Mouse (Mus musculus) MEL (cell line): Measurements from ENCODE around the gene Olfr552.

Experiments used
- CTCF ChIP-seq, 3 experiments: IDR thresholded peaks in 2 of 3; conservative IDR thresholded peaks in 1 of 3; 2 replicates each; pipeline ENCODE4 v1.5.1; 2011 to 2012; ENCODE audit warnings: low read length in 3 of 3, low read depth in 2 of 3, mild to moderate bottlenecking in 2 of 3, improper control_type of control experiment in 1 of 3, inconsistent platforms in 1 of 3, mixed read lengths in 1 of 3, moderate library complexity in 1 of 3; ENCODE audit not compliant: control insufficient read depth in 1 of 3, insufficient read depth in 1 of 3, poor library complexity in 1 of 3, severe bottlenecking in 1 of 3
- EP300 ChIP-seq, 2 experiments: IDR thresholded peaks; 2 replicates each; pipeline ENCODE4 v1.6.1; 2011; ENCODE audit warnings: improper control_type of control experiment in 2 of 2, low read length in 2 of 2, low read depth in 1 of 2, mild to moderate bottlenecking in 1 of 2
- POLR2A ChIP-seq, 2 experiments: IDR thresholded peaks; 2 replicates each; pipeline ENCODE4 v1.6.1; 2011 to 2012; ENCODE audit warnings: low read length in 2 of 2, mild to moderate bottlenecking in 2 of 2, control low read depth in 1 of 2, improper control_type of control experiment in 1 of 2, low read depth in 1 of 2, moderate library complexity in 1 of 2; ENCODE audit not compliant: control insufficient read depth in 1 of 2, insufficient read depth in 1 of 2, poor library complexity in 1 of 2
- RCOR1 ChIP-seq: IDR thresholded peaks from 2 replicates; pipeline ENCODE4 v1.6.1; 2012; ENCODE audit warnings: low read depth, mild to moderate bottlenecking, inconsistent platforms, low read length, improper control_type of control experiment
- SIN3A ChIP-seq: IDR thresholded peaks from 2 replicates; pipeline ENCODE4 v1.6.1; 2012; ENCODE audit warnings: low read length, improper control_type of control experiment, inconsistent platforms
- ZNF384 ChIP-seq: IDR thresholded peaks from 2 replicates; pipeline ENCODE4 v1.6.1; 2012; ENCODE audit warnings: low read depth, mild to moderate bottlenecking, inconsistent platforms, low read length, improper control_type of control experiment

- no peak for TF ChIP-seq CTCF (IDR thresholded peaks at IDR 0.05 in 2 of 3, conservative IDR thresholded peaks at IDR 0.05 in 1 of 3; ENCODE audit: control insufficient read depth in 1 of 3, insufficient read depth in 1 of 3, low read depth in 2 of 3, low read length in 3 of 3, poor library complexity in 1 of 3, severe bottlenecking in 1 of 3)
- TF ChIP-seq EP300 (IDR thresholded peaks at IDR 0.05; ENCODE audit: low read depth in 1 of 2, low read length in 2 of 2) = no peak
- TF ChIP-seq ZNF384 = no peak
- TF ChIP-seq SIN3A = peak; percentile 86
- TF ChIP-seq RCOR1 = no peak
- peak in 1 of 2 experiments; percentile 40; a peak in 1 of 4 replicates for TF ChIP-seq POLR2A (IDR thresholded peaks at IDR 0.05; ENCODE audit: control insufficient read depth in 1 of 2, insufficient read depth in 1 of 2, low read depth in 1 of 2, low read length in 2 of 2, poor library complexity in 1 of 2)
Observed at GRCm38 (mm10) chr7:102564999-102565997, 32.3 kb upstream of the Olfr552 start, which contains the start of gene Trim21.
